Mouse (Mus musculus) brain, adult 2 months (tissue): ENCODE measurements around the gene Casz1.

Experiments
- DNase-seq: peaks from one replicate; pipeline ENCODE4 v3.0.0; 2011; ENCODE audit warnings: low read depth, low spot score

The Casz1 gene

DNA sequence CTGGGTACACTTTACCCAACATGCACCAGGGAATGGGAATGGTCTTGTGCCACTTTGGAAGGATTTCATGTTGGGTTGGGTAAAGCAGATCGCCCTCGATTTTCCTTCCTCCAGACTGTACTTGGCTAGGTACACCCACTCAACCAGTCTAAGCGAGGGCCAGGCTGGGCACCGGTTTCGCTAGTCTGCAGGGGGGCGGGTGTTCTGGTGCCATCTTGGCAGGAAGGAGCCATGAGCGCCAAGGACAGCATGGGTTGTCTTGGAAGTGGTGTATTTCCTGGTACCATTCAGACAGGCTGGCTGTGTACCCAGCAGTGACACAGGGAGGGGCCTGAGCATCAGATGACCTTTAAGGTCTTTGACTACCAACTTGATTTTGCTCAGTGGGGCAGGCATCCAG lies 101.1 kb downstream of the Casz1 start:
- peak; percentile 43 for DNase-seq

DNA sequence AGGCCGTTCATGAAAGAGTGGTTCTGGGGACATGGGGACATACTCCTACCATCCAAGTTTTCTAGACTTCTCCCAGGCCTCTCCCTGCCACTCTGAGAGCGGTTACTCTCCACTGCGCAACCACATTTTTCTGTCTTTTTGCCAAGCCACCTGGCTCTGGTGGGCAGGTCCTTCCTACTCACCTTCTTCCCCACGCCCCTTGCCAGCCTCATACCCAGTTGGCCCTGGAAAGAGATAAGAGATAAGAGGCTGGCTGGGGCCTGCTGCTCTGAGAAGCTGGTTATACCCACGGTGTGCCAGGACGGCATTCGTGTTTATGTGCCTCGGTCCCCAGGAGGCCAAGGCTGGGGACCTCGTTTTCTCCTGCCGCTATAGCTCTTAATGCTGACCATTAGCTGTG lies 102.6 kb downstream of the Casz1 start:
- DNase-seq: no peak

DNA sequence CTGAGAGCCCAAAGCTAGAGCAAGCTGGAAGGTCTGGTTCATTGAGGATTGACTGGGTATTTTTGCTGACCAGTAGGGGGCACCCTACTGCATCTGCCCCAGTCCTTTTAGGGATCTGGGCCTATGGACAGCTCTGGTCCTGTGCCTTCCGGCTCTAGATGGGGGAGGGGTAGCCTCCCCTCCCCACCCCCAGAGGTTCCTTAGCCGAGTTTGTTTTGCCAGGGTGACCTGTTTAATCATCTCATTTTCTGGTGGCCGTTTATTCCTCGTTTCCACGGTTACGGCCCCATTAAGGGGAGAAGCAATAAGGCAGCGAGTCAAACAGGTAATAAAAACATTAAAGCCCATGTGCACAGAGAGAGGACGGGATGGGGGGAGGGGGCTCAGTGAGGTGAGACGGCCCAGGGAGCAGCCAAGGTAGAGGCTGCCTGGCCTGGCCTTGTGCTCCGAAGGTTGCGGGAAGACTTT lies 104.0 kb downstream of the Casz1 start:
- DNase-seq: no peak

DNA sequence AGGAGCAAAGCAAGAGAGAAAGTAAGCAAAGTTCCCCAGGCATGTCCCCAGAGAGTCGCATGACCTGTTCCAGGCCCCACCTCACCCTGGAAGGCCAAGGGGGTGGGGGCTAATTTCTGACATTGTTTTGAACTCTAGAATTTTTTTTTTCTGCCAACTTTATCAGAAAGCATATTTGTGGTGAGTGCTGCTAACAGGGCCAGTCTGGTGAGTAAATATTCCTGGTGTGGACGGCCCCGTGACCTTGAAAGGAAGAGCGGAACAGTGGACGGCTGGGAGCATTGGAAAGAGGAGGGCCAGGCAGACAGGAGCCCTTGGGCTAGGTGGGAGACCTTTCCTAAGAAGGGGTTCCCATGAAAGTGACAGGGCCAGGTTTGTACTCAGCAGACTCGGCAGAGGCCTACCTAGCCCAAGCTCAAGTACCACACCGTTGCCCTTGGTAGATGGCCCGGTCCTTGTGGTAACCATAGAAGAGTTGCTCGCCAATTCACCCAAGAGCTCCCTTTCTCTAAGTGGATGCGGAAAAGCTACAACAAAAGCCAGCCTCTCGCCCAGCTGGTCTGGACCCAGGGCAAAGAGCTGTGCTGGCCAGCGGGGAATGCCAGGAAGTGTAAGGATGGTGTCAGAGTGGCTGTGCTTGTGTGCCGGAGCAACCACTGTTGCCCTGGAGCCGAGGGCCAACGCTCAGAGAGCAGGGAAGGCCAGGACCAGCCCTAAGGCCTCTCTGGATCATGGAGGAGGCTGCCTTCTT lies 104.7 kb downstream of the Casz1 start:
- no peak for DNase-seq

DNA sequence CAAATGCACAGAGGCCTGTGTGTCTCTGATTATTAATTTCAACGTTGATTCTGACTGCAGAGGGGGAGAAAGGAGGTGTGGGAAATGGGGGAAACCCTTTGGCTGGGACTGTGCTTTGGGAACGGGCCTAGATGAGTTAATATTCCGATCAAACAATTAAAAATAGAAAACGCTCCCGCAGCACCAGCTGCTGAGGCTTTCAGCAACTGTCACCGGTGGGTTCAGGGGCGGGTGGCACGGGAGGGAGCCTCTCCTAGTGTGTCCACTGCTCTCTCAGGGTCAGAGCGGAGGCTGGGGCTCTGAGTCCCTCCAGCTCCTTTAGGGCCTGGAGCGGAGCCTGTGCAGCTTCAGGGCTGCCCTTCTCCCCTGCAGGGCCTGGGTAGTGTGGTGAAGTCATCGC lies 105.3 kb downstream of the Casz1 start:
- DNase-seq: no peak

DNA sequence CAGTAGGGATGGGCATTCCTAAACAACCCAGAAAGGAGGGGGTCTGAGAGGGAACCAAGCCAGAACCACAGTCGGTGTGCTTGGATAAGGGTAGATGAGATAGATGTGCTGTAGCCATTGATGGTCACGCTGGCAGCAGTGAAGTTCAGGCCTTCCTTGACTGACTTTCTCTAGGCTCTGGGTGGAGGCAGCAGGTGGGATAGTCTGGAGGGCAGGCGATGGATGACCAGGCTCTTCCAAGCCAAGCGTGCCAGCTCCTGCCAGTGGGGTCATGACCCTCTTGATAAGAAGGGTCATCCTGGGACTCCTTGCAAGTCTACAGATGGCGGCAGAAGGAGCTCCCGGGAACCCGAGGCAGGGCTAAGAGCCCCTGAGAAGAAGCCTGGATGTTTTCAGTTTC lies 107.9 kb downstream of the Casz1 start:
- DNase-seq: no peak

DNA sequence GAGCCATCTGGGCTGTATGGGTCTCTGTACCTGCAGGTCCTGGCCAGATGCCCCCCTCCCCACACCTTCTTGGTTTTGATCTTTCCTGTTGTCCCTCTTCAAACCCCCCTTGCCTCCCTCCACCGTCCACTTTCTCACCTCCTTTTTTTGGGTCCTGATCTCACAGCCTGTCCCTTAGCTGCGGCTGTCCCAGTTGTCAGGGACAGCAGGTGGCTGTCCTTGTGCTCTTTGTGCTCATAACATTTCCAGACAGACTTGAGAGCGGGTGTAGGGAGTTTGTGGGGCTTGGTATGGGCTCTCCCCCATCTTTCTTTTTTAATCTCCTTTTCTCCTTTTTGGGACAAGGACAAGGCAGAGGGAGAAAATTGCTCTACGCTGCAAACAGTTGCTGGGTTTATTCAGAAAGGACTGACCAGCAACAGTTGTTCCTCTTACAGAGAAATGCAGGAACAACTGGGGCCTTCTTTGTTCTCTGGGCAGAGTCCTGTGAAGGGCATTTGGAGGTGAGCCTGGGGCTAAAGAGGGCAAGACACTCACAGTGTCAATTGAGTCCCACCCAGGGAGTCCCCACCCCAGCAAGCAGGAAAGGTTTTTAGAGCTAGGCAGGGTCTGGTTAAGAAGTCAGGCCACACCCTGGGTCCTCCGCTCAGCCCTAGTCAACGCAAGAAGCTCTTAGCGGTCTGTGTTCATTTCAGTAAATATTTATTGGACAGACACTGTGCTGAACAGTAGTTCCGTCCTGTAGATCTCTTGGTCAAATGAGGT lies 108.8 kb downstream of the Casz1 start:
- no peak for DNase-seq

DNA sequence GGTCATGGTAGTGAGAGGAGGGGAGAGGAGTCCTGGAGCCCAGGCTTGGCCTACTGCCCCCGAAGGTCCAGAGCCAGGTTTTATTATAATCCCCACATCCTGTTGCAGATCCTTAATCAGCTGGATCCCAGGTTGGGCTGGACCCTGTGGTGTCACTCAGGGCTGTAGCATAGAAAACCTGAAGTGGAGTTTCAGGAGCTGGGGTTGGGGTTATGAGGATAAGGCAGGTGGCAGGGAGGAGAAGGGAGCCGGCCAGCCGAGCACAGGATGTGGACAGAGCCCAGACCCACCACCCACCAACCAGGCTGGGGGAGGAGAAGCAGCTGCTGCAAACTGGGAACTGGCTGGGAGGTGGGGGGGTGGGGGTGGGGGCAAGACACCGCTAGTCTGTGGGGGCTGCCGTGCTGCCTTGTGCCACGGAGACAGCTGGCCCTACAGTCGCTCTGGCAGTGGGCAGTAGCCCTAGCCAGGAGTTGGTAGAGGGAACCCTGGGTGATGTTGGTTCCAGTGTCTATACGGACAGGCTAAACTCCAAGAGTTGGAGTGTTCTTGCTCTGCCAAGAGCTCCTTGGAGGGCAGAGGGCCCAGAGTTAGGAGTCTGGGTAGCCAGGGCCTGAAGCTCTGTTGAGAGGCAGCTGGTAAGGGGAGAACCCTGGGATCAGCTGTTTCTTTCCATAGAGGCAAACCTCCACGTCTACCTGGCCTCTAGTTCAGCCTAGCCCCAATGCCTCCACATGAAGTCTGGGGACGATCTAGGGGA lies 110.8 kb downstream of the Casz1 start:
- DNase-seq: peak; percentile 22

DNA sequence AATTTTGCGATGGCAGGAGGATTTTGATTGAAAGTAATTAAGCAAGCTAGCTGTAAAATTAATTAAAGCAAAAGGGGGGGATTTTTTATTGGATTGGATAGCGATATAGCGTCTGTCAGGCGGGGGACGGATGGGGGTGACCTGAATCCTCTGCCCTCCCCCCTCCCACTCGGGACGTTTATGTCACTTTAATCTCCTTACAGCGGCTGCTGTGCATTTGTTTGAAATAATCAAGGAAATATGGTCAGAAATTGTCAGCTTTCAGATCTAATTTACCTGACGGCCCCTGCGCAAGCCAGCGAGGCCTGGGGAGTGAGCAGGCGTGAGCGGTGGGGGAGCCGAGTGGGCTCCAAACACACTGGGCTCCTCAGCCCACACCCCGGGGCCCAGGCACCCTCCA lies 111.6 kb downstream of the Casz1 start:
- no peak for DNase-seq

DNA sequence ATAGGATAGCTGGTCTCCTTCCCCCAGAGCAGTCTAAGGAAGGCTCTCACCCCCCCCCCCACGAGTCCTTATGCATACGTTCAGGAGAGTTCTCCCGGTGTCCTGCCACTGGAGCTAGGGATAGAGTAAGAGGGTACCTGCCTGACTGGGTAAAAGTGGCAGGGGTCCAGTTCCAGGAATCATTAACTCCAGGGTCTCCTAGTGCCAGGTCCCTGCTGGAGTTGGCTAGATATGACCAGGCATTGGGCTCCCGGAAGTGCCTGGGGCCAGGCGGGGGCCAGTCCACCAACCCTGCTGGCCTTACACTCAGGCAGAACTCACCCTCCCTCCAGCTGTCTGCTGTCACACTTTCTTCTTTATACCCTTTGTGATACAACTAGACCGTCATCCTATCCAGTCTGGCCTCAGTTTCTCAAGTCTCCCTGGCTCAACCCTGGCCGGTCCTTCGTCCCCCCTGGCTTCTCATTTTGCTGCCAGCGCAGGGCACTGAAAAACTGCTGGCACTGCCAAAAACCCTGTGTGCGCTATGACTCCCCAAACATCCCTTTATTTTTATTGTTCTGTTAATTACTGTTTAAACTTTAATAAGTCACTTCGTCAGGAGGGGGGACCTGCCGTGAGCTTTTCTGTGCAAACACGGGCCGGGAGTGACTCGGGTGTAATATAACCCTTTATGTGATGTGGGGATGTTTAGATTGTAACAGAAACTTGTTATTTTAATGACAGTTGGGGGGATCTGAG lies 114.6 kb downstream of the Casz1 start:
- no peak for DNase-seq

DNA sequence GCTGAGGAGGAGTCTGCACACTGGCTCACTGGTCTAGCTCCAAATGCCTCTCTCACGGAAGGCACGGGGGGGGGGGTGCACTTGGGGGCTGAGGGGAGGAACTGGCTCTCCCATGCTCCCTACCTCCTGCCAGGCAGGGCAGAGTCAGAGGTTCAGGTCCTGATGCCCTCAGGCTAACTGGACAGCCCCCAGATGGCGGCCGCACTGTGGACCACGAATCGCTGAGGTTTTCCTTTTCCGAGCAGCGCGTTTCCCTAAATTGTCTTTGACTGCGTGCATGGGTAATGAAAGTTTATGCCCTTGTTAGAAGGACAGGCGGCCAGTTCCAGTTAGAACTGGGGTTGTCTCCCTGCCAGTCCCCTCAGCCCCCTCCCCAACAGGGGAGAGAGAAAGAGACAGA lies 116.4 kb downstream of the Casz1 start:
- DNase-seq: no peak

DNA sequence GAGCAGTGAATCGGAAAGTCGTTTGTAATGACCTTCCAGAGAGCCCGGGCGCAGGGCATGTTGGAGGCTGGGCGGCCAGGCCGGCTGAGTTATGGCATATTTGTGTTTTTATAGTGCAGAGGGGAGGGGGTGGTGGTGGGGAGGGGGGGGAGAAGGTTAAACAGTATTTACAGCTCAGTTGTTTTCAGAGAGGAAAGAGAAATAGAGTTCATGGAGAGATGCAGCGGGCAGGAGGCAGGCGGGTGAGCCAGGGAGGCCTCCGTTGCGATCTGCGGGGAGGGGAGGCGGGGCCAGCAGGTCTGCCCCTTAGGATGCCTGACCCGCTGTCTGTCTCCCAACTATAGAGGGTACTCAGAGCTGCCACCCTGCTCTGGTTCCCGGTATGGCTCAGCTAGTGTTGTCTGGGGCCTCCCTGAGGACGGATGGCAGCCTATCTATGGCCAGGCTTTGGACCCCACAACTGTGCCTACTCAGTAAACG lies 118.0 kb downstream of the Casz1 start:
- no peak for DNase-seq

DNA sequence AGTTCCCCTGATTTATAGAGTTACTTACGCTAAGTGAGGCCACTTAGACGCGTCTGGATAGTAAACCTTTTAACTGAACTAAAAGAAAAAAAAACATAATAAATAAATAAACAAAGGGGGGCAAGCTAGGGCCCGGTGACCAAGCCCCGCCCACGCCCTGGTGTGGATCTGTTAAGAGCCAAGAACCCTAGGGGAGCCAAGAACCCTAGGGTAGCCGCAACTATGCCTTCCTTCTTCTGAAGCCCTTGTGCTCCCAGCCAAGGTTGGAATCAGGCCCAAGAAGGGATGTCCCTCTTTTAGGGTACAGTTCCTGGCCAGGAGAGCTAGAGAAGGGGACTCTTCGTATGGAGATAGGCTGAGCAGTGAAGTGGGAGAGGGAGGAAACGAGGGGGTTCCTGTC lies 119.2 kb downstream of the Casz1 start:
- no peak for DNase-seq

DNA sequence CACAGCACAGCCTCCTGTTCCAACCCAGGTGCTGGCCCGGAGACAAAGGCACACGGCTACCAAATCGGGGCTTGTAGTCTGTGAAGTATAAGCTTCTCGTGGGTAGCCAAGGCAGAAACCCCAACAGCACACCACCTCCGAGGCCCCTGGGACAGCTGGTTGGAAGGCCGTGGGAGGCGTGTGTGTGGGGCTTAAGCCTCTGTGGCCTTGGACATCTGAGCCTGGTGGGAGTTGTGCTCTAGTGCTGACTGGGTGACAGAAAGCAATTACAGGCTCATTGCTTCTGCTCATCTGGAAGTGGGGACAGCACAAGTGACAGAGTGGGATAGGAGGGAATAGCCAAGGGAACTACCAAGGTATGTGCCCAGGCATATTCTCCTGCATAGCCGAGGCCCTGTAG lies 119.7 kb downstream of the Casz1 start:
- DNase-seq: no peak

DNA sequence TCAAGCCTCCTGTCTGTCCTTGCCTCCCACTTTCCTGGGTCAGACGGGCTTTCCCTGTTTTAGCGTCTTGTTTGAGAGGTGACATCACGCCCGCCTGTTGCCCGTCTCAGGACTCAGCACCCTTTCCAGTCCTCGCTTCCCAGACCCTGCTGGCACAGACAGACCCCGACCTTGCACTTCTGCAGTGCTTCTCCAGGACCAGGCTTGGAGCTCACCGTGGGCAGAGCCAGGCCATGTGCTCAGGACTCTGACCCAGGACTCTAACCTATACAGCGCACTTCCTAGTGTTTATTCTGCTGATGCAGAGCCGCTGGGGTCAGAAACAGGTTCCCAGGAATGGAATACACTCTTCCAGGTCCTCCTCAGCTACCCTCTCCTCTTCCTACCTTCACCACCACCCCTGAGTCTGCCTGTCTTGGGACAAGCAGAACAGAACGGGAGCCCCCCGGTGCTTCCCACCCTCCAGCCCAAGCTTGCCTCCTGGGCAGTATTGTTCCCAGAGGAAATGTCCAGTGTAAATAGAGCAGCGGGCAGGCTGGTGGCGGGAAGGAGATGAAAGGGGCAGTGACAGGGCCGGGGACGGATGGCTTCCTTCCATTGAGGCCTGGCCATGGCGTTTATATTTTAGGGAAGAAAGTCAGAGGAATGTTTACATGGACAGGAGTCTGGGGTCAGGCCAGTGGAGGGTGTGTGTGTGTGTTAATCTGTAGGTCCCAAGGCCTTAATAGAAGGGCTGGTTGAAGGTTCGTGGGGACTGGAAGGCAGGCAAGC lies 121.5 kb downstream of the Casz1 start:
- DNase-seq: no peak

DNA sequence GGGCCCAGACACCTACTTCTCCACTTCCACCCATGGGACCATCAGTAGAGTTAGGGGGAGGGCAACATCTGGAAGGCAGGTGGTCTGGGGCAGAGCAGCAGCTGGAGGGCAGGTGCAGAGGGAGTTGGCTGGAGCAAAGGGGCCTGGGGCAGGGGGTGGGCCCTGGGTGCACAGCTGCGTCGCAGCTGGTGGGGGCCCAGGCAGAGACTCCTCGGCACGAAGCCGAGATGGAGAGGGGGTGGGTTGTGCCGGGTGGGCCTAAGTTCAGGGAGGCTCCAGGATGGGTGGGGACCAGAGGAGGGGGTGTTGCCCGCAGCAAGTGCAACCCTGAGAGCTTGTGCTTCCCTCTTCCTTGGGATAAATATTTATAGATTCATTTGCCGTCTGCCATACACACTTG lies 122.2 kb downstream of the Casz1 start:
- no peak for DNase-seq

DNA sequence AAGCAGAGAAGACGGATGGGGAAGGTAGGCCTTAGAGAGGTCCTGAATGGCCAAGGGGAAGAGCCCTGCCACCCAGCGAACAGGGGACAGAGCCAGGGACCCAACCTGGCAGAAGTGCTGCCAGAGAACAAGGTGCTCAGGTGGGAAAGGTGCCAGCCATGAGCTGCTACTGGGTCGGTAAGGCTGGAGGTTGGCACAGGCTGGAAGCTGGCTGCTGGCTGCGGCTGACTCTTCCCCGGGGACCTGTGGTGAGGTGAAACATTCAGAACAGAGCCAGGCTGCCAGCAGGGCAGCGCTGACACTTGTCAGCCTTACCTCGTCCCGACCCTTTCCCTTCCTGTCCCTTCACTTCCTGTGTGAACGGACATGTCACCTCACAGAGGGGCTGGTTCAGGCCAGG lies 124.1 kb downstream of the Casz1 start:
- DNase-seq: peak; percentile 17

DNA sequence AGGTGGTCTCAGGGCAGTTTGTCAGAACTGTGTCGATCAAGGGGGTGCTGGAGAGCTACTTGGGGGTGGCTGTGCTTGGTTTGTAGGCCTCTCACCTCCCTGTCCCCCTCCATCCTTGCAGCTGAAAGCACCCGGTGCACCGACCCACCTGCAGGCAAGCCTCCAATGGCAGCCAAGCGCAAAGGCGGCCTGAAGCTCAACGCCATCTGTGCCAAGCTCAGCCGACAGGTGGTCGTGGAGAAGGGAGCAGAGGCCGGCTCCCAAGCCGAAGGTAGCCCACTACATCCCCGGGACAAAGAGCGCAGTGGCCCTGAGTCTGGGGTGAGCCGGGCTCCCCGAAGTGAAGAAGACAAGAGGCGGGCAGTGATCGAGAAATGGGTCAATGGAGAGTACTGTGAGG lies 124.6 kb downstream of the Casz1 start:
- DNase-seq: no peak

DNA sequence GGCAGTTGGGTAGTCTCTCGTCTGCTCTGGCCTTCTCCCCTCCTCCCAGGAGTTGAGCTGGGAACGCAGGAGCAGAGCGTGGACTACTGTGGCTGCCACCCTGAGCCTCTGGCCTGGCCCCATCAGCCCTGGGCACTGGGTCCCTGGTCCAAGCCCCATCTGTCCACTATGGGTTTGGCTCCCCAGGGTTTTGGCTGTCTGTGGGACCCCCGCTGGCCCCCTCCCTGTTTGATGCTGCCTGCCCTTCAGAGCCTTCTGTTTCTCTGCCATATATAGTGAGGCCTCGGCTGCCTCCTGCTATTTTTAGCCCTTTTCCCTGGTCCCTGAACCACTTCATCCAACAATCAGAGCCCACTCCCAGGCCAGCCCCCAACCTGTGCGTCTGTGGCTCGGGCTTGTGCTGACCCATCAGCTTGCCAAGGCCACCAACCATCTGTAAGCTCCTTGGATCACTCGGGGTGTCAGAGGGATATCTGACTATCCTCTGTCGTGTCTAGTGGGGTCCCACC lies 126.5 kb downstream of the Casz1 start:
- no peak for DNase-seq

DNA sequence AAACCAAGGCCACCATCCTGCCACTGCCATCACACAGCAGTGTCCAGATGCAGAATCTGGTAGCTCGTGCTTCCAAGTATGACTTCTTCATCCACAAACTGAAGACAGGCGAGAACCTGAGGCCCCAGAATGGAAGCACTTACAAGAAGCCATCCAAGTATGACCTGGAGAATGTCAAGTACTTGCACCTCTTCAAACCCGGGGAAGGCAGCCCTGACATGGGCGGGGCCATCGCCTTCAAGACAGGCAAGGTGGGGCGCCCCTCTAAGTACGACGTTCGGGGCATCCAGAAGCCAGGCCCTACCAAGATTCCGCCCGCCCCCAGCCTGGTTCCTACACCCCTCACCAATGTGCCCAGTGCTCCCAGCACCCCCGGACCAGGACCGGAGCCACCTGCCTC lies 128.9 kb downstream of the Casz1 start:
- no peak for DNase-seq

DNA sequence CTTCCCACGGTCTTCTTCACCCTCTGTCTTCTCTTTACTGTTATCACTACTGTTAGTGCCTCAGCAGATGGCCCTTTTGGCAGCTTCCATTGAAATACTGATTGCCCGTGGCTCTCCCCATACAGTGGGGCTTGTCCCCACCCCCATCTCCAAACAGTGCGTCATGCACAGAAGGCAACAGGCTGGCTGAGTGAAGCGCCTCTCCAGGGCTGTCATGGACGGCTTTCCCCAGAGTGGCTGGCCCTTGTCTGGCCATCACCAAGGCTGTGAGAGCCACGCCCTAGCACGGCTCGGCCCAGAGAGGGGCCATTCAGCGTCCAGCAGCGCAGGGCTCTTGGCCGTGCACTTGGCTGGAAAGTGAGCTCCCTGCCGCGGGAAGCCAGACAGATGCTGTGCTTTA lies 131.0 kb downstream of the Casz1 start:
- DNase-seq: peak; percentile 24
